Mouse (Mus musculus) thymus, adult 2 months (tissue): Measurements from ENCODE around the gene Actr5. TPM values are rescaled to one million over a fixed set of nuclear protein-coding genes. Genes with fewer than 3 reads are reported as not detected.

Experiments used
- DNase-seq: peaks from one replicate; pipeline ENCODE4 v3.0.0; 2021
- H3K27ac ChIP-seq: fragments of 200-500 bp; 2 replicates; pipeline ENCODE4 v1.5.1; 2012; ENCODE audit warnings: low read length, control low read depth; ENCODE audit not compliant: control insufficient read depth, insufficient read depth
- H3K27me3 ChIP-seq: fragments of 200-500 bp; 2 replicates; pipeline ENCODE4 v1.6.1; 2012; ENCODE audit warnings: mild to moderate bottlenecking, low read length, moderate library complexity, mixed read lengths; ENCODE audit not compliant: control insufficient read depth, insufficient read depth
- H3K36me3 ChIP-seq: fragments of 200-500 bp; 2 replicates; pipeline ENCODE4 v1.6.1; 2012; ENCODE audit warnings: mild to moderate bottlenecking, low read length, moderate library complexity; ENCODE audit not compliant: control insufficient read depth, insufficient read depth
- H3K4me1 ChIP-seq: fragments of 200-500 bp; replicated peaks from 2 replicates; pipeline ENCODE4 v1.6.1; 2012; ENCODE audit warnings: low read length; ENCODE audit not compliant: control insufficient read depth, insufficient read depth
- H3K4me3 ChIP-seq: fragments of 200-500 bp; 2 replicates; pipeline ENCODE4 v1.5.1; 2012; ENCODE audit warnings: mild to moderate bottlenecking, low read length, control low read depth, moderate library complexity; ENCODE audit not compliant: control insufficient read depth, insufficient read depth
- CTCF ChIP-seq: fragments of 200-500 bp; IDR thresholded peaks from 2 replicates; pipeline ENCODE4 v1.5.1; 2012; ENCODE audit warnings: mild to moderate bottlenecking, control low read depth, low read length, moderate library complexity, borderline replicate concordance; ENCODE audit not compliant: control insufficient read depth, poor library complexity, insufficient read depth; ENCODE audit errors: extremely low read depth
- POLR2A ChIP-seq: fragments of 200-500 bp; IDR thresholded peaks from 2 replicates; pipeline ENCODE4 v1.6.1; 2012; ENCODE audit warnings: mild to moderate bottlenecking, low read length, control low read depth, moderate library complexity; ENCODE audit not compliant: control insufficient read depth, poor library complexity, insufficient read depth; ENCODE audit errors: extremely low read depth
- WGBS: fragments of 180-500 bp; shearing (Covaris S2); methylation state at CpG from one replicate; pipeline ENCODE4 v1.1.7; 2018; 5-methylcytosine and 5-hydroxymethylcytosine counted together
- polyA plus RNA-seq: library from polyadenylated mRNA; depleted of rRNA; stranded (reverse); fragments of >200 nt; gene quantifications from 2 replicates; pipeline ENCODE4 v1.2.3, GENCODE M21; 2012

Actr5 gene
- polyA plus RNA-seq, 1 experiment: 24.8 TPM

- Histone ChIP-seq H3K27ac (no peak overlapping the region), H3K27me3 (no peaks in the 10 kb centered on the region), H3K4me3 (no peak overlapping the region), H3K36me3 (no peaks in the 10 kb centered on the region), H3K4me1 (no peaks in the 10 kb centered on the region)
- no peak for DNase-seq
- 83% methylated on average over 4 of the region's 4 CpGs for WGBS
- TF ChIP-seq CTCF (no peak), POLR2A (no peak)
Observed at GRCm38 (mm10) chr2:158593371-158593770, 31.3 kb upstream of the Actr5 start.

GRCm38 (mm10) chr2:158595103-158595502, 29.6 kb upstream of the Actr5 start:
- H3K27me3 ChIP-seq: no peaks in the 10 kb centered on the region
- TF ChIP-seq CTCF (no peak), POLR2A (no peak)
- no peaks in the 10 kb centered on the region for H3K4me1 ChIP-seq
- no peak for DNase-seq
- 8% methylated on average over 12 of the region's 12 CpGs for WGBS
- H3K4me3 ChIP-seq: no peak overlapping the region
- H3K36me3 ChIP-seq: no peaks in the 10 kb centered on the region
- H3K27ac ChIP-seq: no peak overlapping the region

DNA sequence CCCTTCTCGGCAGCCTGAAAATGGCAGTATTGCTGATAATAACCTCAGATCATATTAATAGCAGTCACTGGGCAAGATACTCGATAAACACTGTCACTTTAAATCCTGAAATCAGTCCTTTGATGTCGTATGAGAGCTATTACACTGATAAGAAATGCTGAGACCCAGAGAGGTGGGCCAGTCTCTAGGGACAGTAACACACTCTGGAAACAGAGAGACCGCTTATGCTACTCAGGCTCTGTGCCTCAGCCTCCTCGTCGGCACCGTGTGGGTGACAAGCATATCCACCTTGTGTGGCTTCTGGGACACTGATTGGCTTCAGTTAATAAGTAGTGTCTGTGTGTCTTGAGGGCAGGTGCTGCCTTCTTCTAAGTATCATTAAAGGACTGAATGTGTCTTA, 29.1 kb upstream of the Actr5 start:
- Histone ChIP-seq H3K27ac (no peak overlapping the region), H3K36me3 (no peaks in the 10 kb centered on the region), H3K4me1 (no peaks in the 10 kb centered on the region), H3K4me3 (no peak overlapping the region), H3K27me3 (no peaks in the 10 kb centered on the region)
- no peak for DNase-seq
- 57% methylated on average over 7 of the region's 7 CpGs for WGBS
- TF ChIP-seq CTCF (no peak), POLR2A (no peak)

DNA sequence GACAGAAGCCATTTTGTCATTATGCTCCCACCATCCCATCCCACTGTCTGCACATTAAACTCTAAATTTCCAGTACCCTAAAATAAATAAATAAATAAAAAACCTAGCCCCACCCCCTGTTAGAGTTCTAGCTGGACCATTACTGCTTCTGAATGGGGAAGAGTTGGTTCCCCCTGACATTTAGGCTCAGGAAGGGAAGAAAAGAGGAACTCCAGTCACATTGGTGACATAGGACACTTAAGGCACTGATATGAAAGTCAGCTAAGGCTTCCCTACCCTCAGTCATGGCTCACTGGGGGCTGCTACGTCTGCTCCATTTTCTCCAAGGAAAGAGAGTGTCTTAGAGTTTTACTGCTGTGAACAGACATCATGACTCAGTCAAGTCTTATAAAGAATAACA, 27.9 kb upstream of the Actr5 start:
- WGBS: 26% methylated on average over 1 of the region's 1 CpGs
- DNase-seq: no peak
- no peaks in the 10 kb centered on the region for H3K4me1 ChIP-seq
- no peak overlapping the region for H3K27ac ChIP-seq
- TF ChIP-seq POLR2A (no peak), CTCF (no peak)
- no peak overlapping the region for H3K4me3 ChIP-seq
- H3K27me3 ChIP-seq: no peaks in the 10 kb centered on the region
- no peaks in the 10 kb centered on the region for H3K36me3 ChIP-seq

DNA sequence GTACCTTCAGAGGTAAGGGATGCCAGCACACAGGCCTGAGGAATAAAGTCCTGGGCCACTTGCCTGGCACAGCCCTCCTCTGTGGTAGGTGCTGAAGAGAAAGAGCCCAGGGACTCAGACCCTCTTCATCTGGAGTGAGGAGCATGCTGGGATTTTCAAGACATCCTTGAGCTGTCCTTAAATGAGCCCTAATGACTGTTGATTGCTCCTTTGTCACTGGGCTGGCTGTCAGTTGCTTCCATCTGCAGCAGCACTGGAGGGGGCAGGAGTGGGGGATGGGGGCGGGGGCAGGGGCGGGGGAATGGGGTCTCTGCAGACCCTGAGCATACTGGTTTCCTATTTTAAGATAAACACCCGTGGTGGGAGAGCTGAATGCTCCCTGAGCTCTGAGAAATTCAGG, 24.2 kb upstream of the Actr5 start:
- 30% methylated on average over 3 of the region's 3 CpGs for WGBS
- H3K4me3 ChIP-seq: no peak overlapping the region
- H3K4me1 ChIP-seq: no peaks in the 10 kb centered on the region
- H3K27ac ChIP-seq: no peak overlapping the region
- H3K36me3 ChIP-seq: no peaks in the 10 kb centered on the region
- H3K27me3 ChIP-seq: peaks cover 5% of the 10 kb centered on the region; the same call in 1 of the 2 replicates
- TF ChIP-seq POLR2A (no peak), CTCF (no peak)
- DNase-seq: no peak

DNA sequence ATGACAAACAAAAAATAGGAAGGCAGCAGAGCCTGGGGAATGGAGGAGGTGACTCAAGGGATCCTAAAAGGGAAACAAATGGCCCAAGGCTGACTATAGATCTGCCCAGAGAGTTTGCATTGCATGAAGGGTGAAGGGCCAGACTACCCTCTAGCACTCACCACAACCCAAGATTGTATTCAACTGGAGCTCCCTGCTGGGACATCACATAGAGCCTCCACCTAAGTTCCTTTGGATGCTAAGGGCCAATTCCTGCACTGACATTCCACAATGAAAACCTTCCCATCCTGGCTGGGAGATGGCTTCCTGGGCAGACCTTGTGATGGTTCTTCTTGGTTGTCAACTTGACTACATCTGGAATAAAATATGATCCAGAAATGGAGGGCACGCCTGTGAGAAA, 23.4 kb upstream of the Actr5 start:
- Histone ChIP-seq H3K36me3 (no peaks in the 10 kb centered on the region), H3K4me1 (no peaks in the 10 kb centered on the region), H3K27me3 (peaks cover 5% of the 10 kb centered on the region; the same call in 1 of the 2 replicates), H3K27ac (no peak overlapping the region), H3K4me3 (no peak overlapping the region)
- DNase-seq: no peak
- TF ChIP-seq CTCF (no peak), POLR2A (no peak)
- 84% methylated on average over 1 of the region's 1 CpGs for WGBS

GRCm38 (mm10) chr2:158602663-158603062, 22.0 kb upstream of the Actr5 start:
- Histone ChIP-seq H3K4me1 (no peaks in the 10 kb centered on the region), H3K36me3 (no peaks in the 10 kb centered on the region), H3K27ac (no peak overlapping the region), H3K27me3 (peaks cover 5% of the 10 kb centered on the region; the same call in 1 of the 2 replicates), H3K4me3 (no peak overlapping the region)
- DNase-seq: no peak
- WGBS: 32% methylated on average over 15 of the region's 15 CpGs
- TF ChIP-seq CTCF: no peak
